Mouse (Mus musculus) hindbrain, embryonic 10.5 days (tissue): ENCODE results near the gene Olfr1037. TPM values are rescaled to one million over a fixed set of nuclear protein-coding genes. Genes with fewer than 3 reads are reported as not detected.
"Not testable (repeated sequence)": the region's sequence is repeated elsewhere in the genome, so short reads cannot be mapped to it uniquely, and the experiment has no call there.

ENCODE experiments used
- DNase-seq: peaks from one replicate; pipeline ENCODE4 v3.0.0-alpha.2; 2017; ENCODE audit warnings: low spot score
- H3K27ac ChIP-seq: fragments of 300-500 bp; sonication (generic); 2 replicates; pipeline ENCODE4 v1.5.1; 2016; ENCODE audit warnings: mild to moderate bottlenecking, moderate library complexity
- H3K27me3 ChIP-seq: fragments of 300-500 bp; sonication (generic); 2 replicates; pipeline ENCODE4 v1.6.1; 2016; ENCODE audit warnings: mild to moderate bottlenecking; ENCODE audit not compliant: poor library complexity, insufficient read depth, severe bottlenecking
- H3K36me3 ChIP-seq: fragments of 300-500 bp; sonication (generic); 2 replicates; pipeline ENCODE4 v1.6.1; 2016; ENCODE audit warnings: mild to moderate bottlenecking, moderate library complexity
- H3K4me1 ChIP-seq: fragments of 300-500 bp; sonication (generic); replicated peaks from 2 replicates; pipeline ENCODE4 v1.6.1; 2016; ENCODE audit warnings: mild to moderate bottlenecking
- H3K4me3 ChIP-seq: fragments of 300-500 bp; sonication (generic); 2 replicates; pipeline ENCODE4 v1.5.1; 2016; ENCODE audit warnings: mild to moderate bottlenecking, moderate library complexity
- H3K9me3 ChIP-seq: fragments of 300-500 bp; sonication (generic); 2 replicates; pipeline ENCODE4 v1.6.1; 2016; ENCODE audit warnings: mild to moderate bottlenecking, moderate library complexity
- WGBS: fragments of 180-500 bp; shearing (Covaris S2); methylation state at CpG from one replicate; pipeline ENCODE4 v1.1.7; 2016; 5-methylcytosine and 5-hydroxymethylcytosine counted together
- polyA plus RNA-seq: library from polyadenylated mRNA; unstranded; fragments of >200 nt; fragmentation: Nextera tagmentation; extraction: Ambion mirVana; gene quantifications from 2 replicates; pipeline ENCODE4 v1.2.1, GENCODE M21; 2016

Olfr1037 gene
- polyA plus RNA-seq, result not detected in 2 replicates

- Histone ChIP-seq H3K27me3 (no peaks in the 10 kb centered on the region), H3K4me1 (no peaks in the 10 kb centered on the region), H3K36me3 (no peaks in the 10 kb centered on the region), H3K27ac (no peak within 1 kb of the TSS), H3K4me3 (no peak within 1 kb of the TSS), H3K9me3 (no peaks in the 10 kb centered on the region)
- 91% methylated on average over 2 of the region's 2 CpGs for WGBS
- no peak for DNase-seq
Measured at GRCm38 (mm10) chr2:86087285-86087684, at the start of gene Olfr1037. Gene Olfr1037 (minus strand): TSS chr2:86087385.

- no peak for DNase-seq
- WGBS, result 93% methylated on average over 1 of the region's 1 CpGs
- H3K36me3 ChIP-seq, result no peaks in the 10 kb centered on the region
- H3K9me3 ChIP-seq, result no peaks in the 10 kb centered on the region
- no peak within 1 kb of the TSS for H3K4me3 ChIP-seq
- no peaks in the 10 kb centered on the region for H3K4me1 ChIP-seq
- no peak within 1 kb of the TSS for H3K27ac ChIP-seq
- H3K27me3 ChIP-seq, result no peaks in the 10 kb centered on the region
Measured at GRCm38 (mm10) chr2:86135828-86136227, 48.6 kb upstream of the Olfr1037 start, which contains the start of gene Olfr1039. Gene Olfr1039 (minus strand): TSS chr2:86135928.

DNA sequence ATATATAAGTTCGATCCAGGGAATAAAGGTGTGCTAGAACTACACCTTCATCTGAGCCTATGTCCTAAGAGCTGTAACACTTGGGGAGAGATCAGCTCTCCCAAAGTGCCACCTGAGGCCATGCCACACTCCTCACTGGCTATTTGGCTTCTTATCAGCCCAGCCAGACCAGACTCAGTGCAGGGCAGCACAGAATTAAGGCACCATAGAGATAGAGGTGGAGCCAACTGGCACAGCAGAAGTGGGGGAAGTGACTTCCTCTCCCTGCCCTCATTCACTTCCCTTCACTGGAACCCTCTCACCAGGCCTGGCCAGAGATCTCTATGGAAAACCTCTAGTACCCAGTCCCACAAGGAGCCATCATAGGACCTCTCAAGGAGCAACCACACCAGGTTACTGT is 6.7 kb downstream of the Olfr1037 start:
- H3K4me1 ChIP-seq, H3K27me3 ChIP-seq, H3K27ac ChIP-seq, H3K4me3 ChIP-seq, DNase-seq, H3K9me3 ChIP-seq, H3K36me3 ChIP-seq: not testable (repeated sequence)
- 89% methylated on average over 1 of the region's 1 CpGs for WGBS

DNA sequence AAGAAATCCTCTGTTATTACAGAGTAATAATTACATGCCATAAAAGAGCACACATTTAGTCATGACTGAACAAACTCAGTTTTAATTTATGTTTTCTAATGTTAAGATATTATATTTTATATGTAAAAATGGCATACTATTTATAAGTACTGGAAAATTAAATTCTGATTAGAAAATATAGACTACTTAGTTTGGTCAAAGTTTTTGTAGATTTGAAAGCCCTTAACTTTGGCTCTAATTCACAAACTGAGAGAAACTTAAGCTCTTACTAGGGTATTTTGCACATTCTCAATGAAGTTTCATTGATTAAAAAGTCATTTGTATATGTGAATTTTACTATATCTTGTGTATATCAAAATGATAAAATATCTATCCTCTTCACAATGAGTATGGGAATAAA is 13.5 kb downstream of the Olfr1037 start, which contains the start of gene Olfr1036:
TSS of gene Olfr1036 (plus strand) at position 301 of the 400 bp plus-strand sequence.
- H3K27me3 ChIP-seq, DNase-seq, H3K4me1 ChIP-seq, H3K9me3 ChIP-seq, H3K4me3 ChIP-seq, H3K27ac ChIP-seq, H3K36me3 ChIP-seq: not testable (repeated sequence)

GRCm38 (mm10) chr2:86070189-86070588 is 17.0 kb downstream of the Olfr1037 start:
- Histone ChIP-seq H3K36me3 (no peaks in the 10 kb centered on the region), H3K4me1 (no peaks in the 10 kb centered on the region), H3K27me3 (no peaks in the 10 kb centered on the region), H3K4me3 (no peak overlapping the region), H3K27ac (no peak overlapping the region), H3K9me3 (no peaks in the 10 kb centered on the region)
- DNase-seq, result no peak
- WGBS, result 95% methylated on average over 8 of the region's 8 CpGs

- not testable (repeated sequence) for H3K27me3 ChIP-seq, DNase-seq, H3K4me1 ChIP-seq, H3K36me3 ChIP-seq, H3K27ac ChIP-seq, H3K4me3 ChIP-seq, H3K9me3 ChIP-seq
- 89% methylated on average over 2 of the region's 2 CpGs for WGBS
Measured at GRCm38 (mm10) chr2:86063766-86064165, 23.4 kb downstream of the Olfr1037 start.

DNA sequence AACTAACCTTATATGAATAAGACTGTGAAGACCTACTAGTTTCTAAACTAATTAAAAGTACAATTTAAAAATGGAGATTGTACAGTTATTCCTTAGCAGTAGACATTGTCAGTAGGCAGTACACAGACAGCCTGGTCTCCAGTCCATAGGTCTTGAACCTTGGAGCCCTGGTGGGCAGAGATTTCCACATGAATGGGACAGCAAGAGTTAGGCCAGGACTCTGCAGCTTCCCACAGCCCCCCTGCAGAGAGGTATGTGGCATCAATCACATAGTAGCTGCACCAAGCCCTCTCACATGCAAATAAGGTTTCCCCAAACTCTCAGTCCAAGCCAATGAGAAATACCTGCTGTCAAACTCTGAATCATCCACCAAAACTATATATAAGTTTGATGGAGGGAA is 36.4 kb downstream of the Olfr1037 start:
- DNase-seq, H3K4me3 ChIP-seq, H3K27me3 ChIP-seq, H3K36me3 ChIP-seq, H3K27ac ChIP-seq, H3K9me3 ChIP-seq, H3K4me1 ChIP-seq: not testable (repeated sequence)

DNA sequence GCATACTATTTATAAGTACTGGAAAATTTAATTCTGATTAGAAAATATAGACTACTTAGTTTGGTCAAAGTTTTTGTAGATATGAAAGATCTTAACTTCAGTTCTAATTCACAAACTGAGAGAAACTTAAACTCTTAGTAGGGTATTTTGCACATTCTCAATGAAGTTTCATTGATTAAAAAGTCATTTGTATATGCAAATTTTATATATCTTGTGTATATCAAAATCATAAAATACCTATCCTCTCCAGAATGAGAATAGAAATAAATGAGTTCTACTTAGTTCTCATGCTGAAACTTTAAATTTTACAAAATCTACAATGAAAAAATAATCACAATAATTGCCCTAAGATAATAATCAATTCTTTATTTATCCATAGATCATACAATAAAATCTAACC is 41.6 kb downstream of the Olfr1037 start, which contains the start of gene Olfr1034:
TSS of gene Olfr1034 (plus strand) at position 301 of the 400 bp plus-strand sequence.
- no peak for DNase-seq
- no peak within 1 kb of the TSS for H3K27ac ChIP-seq
- H3K36me3 ChIP-seq, result no peaks in the 10 kb centered on the region
- H3K27me3 ChIP-seq, result no peaks in the 10 kb centered on the region
- no peak within 1 kb of the TSS for H3K4me3 ChIP-seq
- no peaks in the 10 kb centered on the region for H3K9me3 ChIP-seq
- no peaks in the 10 kb centered on the region for H3K4me1 ChIP-seq

Other genes starting within 250 kb of the Olfr1037 start
- gene Olfr1019, start 241.9 kb downstream of the Olfr1037 start, polyA plus RNA-seq, result not detected in 2 replicates
- gene Olfr1020, start 240.4 kb downstream of the Olfr1037 start, polyA plus RNA-seq, result not detected in 2 replicates
- gene Olfr1022, start 218.8 kb downstream of the Olfr1037 start, polyA plus RNA-seq, result not detected in 2 replicates
- gene Olfr1023, start 201.7 kb downstream of the Olfr1037 start, polyA plus RNA-seq, result not detected in 2 replicates
- not detected in 2 replicates for gene Olfr1024, start 182.3 kb downstream of the Olfr1037 start, polyA plus RNA-seq
- not detected in 2 replicates for gene Olfr1025-ps1, start 172.2 kb downstream of the Olfr1037 start, polyA plus RNA-seq
- gene Olfr1026, start 165.8 kb downstream of the Olfr1037 start, polyA plus RNA-seq, result not detected in 2 replicates
- gene Olfr1028, start 136.9 kb downstream of the Olfr1037 start, polyA plus RNA-seq, result not detected in 2 replicates
- gene Olfr1029, start 113.5 kb downstream of the Olfr1037 start, polyA plus RNA-seq, result not detected in 2 replicates
- not detected in 2 replicates for gene Olfr1030, start 108.1 kb downstream of the Olfr1037 start, polyA plus RNA-seq
- gene Olfr1031, start 97.1 kb downstream of the Olfr1037 start, polyA plus RNA-seq, result not detected in 2 replicates
- gene Olfr1032, start 81.8 kb downstream of the Olfr1037 start, polyA plus RNA-seq, result not detected in 2 replicates
- gene Olfr1033, start 66.8 kb downstream of the Olfr1037 start, polyA plus RNA-seq, result not detected in 2 replicates
- gene Olfr1034, start 41.5 kb downstream of the Olfr1037 start, polyA plus RNA-seq, result not detected in 2 replicates
- gene Olfr1036, start 13.4 kb downstream of the Olfr1037 start, polyA plus RNA-seq, result not detected in 2 replicates
- gene Olfr1039, start 48.5 kb upstream of the Olfr1037 start, polyA plus RNA-seq, result not detected in 2 replicates
- gene Olfr1040, start 59.3 kb upstream of the Olfr1037 start, polyA plus RNA-seq, result not detected in 2 replicates
- not detected in 2 replicates for gene Olfr1042, start 74.5 kb upstream of the Olfr1037 start, polyA plus RNA-seq
- not detected in 2 replicates for gene Olfr1043, start 80.1 kb upstream of the Olfr1037 start, polyA plus RNA-seq
- not detected in 2 replicates for gene Olfr1044, start 90.4 kb upstream of the Olfr1037 start, polyA plus RNA-seq
- gene Olfr52, start 98.3 kb upstream of the Olfr1037 start, polyA plus RNA-seq, result not detected in 2 replicates
- gene Olfr1045, start 115.6 kb upstream of the Olfr1037 start, polyA plus RNA-seq, result not detected in 2 replicates
- not detected in 2 replicates for gene Olfr1046, start 131.9 kb upstream of the Olfr1037 start, polyA plus RNA-seq
- not detected in 2 replicates for gene Olfr1047, start 144.0 kb upstream of the Olfr1037 start, polyA plus RNA-seq
- gene Olfr1048, start 152.9 kb upstream of the Olfr1037 start, polyA plus RNA-seq, result not detected in 2 replicates
- not detected in 2 replicates for gene Olfr1049, start 170.9 kb upstream of the Olfr1037 start, polyA plus RNA-seq
- gene Olfr1051, start 191.7 kb upstream of the Olfr1037 start, polyA plus RNA-seq, result not detected in 2 replicates
- not detected in 2 replicates for gene Olfr1052, start 205.1 kb upstream of the Olfr1037 start, polyA plus RNA-seq
- not detected in 2 replicates for gene Olfr1053, start 227.9 kb upstream of the Olfr1037 start, polyA plus RNA-seq
- gene Olfr1054, start 248.0 kb upstream of the Olfr1037 start, polyA plus RNA-seq, result not detected in 2 replicates